Mouse (Mus musculus) embryonic facial prominence, embryonic 15.5 days (tissue): ENCODE results near the gene Jak3. TPM values are rescaled to one million over a fixed set of nuclear protein-coding genes. Genes with fewer than 3 reads are reported as not detected.

Experiments used
- ATAC-seq: fragments of 200-750 bp; cut with Nextera tagmentation; 2 replicates; pipeline ENCODE4 v1.8.0; 2017; ENCODE audit warnings: low read depth, moderate TSS enrichment; ENCODE audit not compliant: insufficient number of reproducible peaks, low FRiP score, low TSS enrichment
- H3K27ac ChIP-seq: fragments of 300-500 bp; sonication (generic); replicated peaks from 2 replicates; pipeline ENCODE4 v1.5.1; 2015; ENCODE audit warnings: mild to moderate bottlenecking, inconsistent platforms
- H3K27me3 ChIP-seq: fragments of 300-500 bp; sonication (generic); 2 replicates; pipeline ENCODE4 v1.6.1; 2015; ENCODE audit warnings: inconsistent platforms
- H3K36me3 ChIP-seq: fragments of 300-500 bp; sonication (generic); 2 replicates; pipeline ENCODE4 v1.6.1; 2015; ENCODE audit warnings: mild to moderate bottlenecking, inconsistent platforms
- H3K4me1 ChIP-seq: fragments of 300-500 bp; sonication (generic); 2 replicates; pipeline ENCODE4 v1.6.1; 2015; ENCODE audit warnings: inconsistent platforms
- H3K4me2 ChIP-seq: fragments of 300-500 bp; sonication (generic); replicated peaks from 2 replicates; pipeline ENCODE4 v1.6.1; 2015; ENCODE audit warnings: mild to moderate bottlenecking, inconsistent platforms
- H3K4me3 ChIP-seq: fragments of 300-500 bp; sonication (generic); replicated peaks from 2 replicates; pipeline ENCODE4 v1.5.1; 2015; ENCODE audit warnings: mild to moderate bottlenecking, inconsistent platforms
- H3K9ac ChIP-seq: fragments of 300-500 bp; sonication (generic); 2 replicates; pipeline ENCODE4 v1.6.1; 2015; ENCODE audit warnings: inconsistent platforms
- H3K9me3 ChIP-seq: fragments of 300-500 bp; sonication (generic); replicated peaks from 2 replicates; pipeline ENCODE4 v1.6.1; 2016; ENCODE audit warnings: inconsistent platforms
- WGBS: fragments of 180-500 bp; shearing (Covaris S2); methylation state at CpG from one replicate; pipeline ENCODE4 v1.1.7; 2015; 5-methylcytosine and 5-hydroxymethylcytosine counted together
- polyA plus RNA-seq: library from polyadenylated mRNA; unstranded; fragments of >200 nt; fragmentation: Nextera tagmentation; extraction: Ambion mirVana; gene quantifications from 2 replicates; pipeline ENCODE4 v1.2.1, GENCODE M21; 2015

The Jak3 gene
- 5.3 and 6.3 TPM in 2 replicates for polyA plus RNA-seq

- Histone ChIP-seq H3K4me1 (peaks cover 43% of the 10 kb centered on the region), H3K4me3 (peak within 1 kb of the TSS; percentile 67), H3K4me2 (peak within 1 kb of the TSS; percentile 87), H3K9me3 (no peaks in the 10 kb centered on the region), H3K27ac (peak within 1 kb of the TSS; percentile 72), H3K9ac (peak within 1 kb of the TSS; percentile 48), H3K27me3 (peaks cover 47% of the 10 kb centered on the region), H3K36me3 (no peaks in the 10 kb centered on the region)
- WGBS = 3% methylated on average over 40 of the region's 40 CpGs
- 0 out of 2 replicates have a peak, but pooled peaks have one; percentile 13 for ATAC-seq
Measured at GRCm38 (mm10) chr8:71676020-71676741, at the start of gene Jak3. Jak3 (plus strand) TSS chr8:71676296.

- WGBS = 73% methylated on average over 9 of the region's 9 CpGs
- ATAC-seq = no peak
- H3K4me3 ChIP-seq = no peak overlapping the region
- H3K9me3 ChIP-seq = peaks cover 11% of the 10 kb centered on the region
- H3K27me3 ChIP-seq = peaks cover 7% of the 10 kb centered on the region
- H3K36me3 ChIP-seq = peaks cover 47% of the 10 kb centered on the region
- H3K4me2 ChIP-seq = no peak overlapping the region
- peak overlapping the region; percentile 68 for H3K27ac ChIP-seq
- H3K4me1 ChIP-seq = peaks cover 34% of the 10 kb centered on the region
- H3K9ac ChIP-seq = no peak overlapping the region
Measured at GRCm38 (mm10) chr8:71626753-71627152, 49.3 kb upstream of the Jak3 start.

GRCm38 (mm10) chr8:71627265-71628099, 48.6 kb upstream of the Jak3 start:
- H3K27ac ChIP-seq = peak overlapping the region; percentile 86
- peaks cover 7% of the 10 kb centered on the region for H3K9me3 ChIP-seq
- peaks cover 40% of the 10 kb centered on the region for H3K36me3 ChIP-seq
- no peak for ATAC-seq
- H3K9ac ChIP-seq = no peak overlapping the region
- no peak overlapping the region for H3K4me2 ChIP-seq
- H3K27me3 ChIP-seq = peaks cover 7% of the 10 kb centered on the region
- peaks cover 34% of the 10 kb centered on the region for H3K4me1 ChIP-seq
- H3K4me3 ChIP-seq = no peak overlapping the region
- WGBS = 37% methylated on average over 9 of the region's 9 CpGs

GRCm38 (mm10) chr8:71628396-71629095, 47.5 kb upstream of the Jak3 start:
- WGBS = 4% methylated on average over 16 of the region's 16 CpGs
- peak overlapping the region; percentile 54 for H3K9ac ChIP-seq

GRCm38 (mm10) chr8:71629096-71629697, 46.9 kb upstream of the Jak3 start:
- no peaks in the 10 kb centered on the region for H3K9me3 ChIP-seq
- peaks cover 14% of the 10 kb centered on the region for H3K27me3 ChIP-seq
- WGBS = under 1% methylated on average over 55 of the region's 55 CpGs
- peaks cover 39% of the 10 kb centered on the region for H3K4me1 ChIP-seq
- peak overlapping the region; percentile 54 for H3K9ac ChIP-seq
- H3K4me3 ChIP-seq = peak overlapping the region; percentile 58
- ATAC-seq = peak; percentile 90
- peaks cover 22% of the 10 kb centered on the region for H3K36me3 ChIP-seq
- peak overlapping the region; percentile 99 for H3K4me2 ChIP-seq
- peak overlapping the region; percentile 86 for H3K27ac ChIP-seq

More at GRCm38 (mm10) chr8:71628396-71629095, 47.5 kb upstream of the Jak3 start:
- ATAC-seq = no peak
- Histone ChIP-seq H3K9me3 (no peaks in the 10 kb centered on the region), H3K27ac (peak overlapping the region; percentile 86), H3K4me3 (peak overlapping the region; percentile 58), H3K36me3 (peaks cover 29% of the 10 kb centered on the region), H3K4me2 (peak overlapping the region; percentile 99), H3K4me1 (peaks cover 34% of the 10 kb centered on the region), H3K27me3 (peaks cover 7% of the 10 kb centered on the region)

- WGBS = 4% methylated on average over 25 of the region's 25 CpGs
- peaks cover 14% of the 10 kb centered on the region for H3K27me3 ChIP-seq
- peaks cover 16% of the 10 kb centered on the region; the same call in 1 of the 2 replicates for H3K36me3 ChIP-seq
- peak overlapping the region; percentile 86 for H3K27ac ChIP-seq
- peak overlapping the region; percentile 35; the same call in 1 of the 2 replicates for H3K9ac ChIP-seq
- peak overlapping the region; percentile 99 for H3K4me2 ChIP-seq
- ATAC-seq = peak; percentile 5
- peaks cover 45% of the 10 kb centered on the region for H3K4me1 ChIP-seq
- no peaks in the 10 kb centered on the region for H3K9me3 ChIP-seq
- H3K4me3 ChIP-seq = peak overlapping the region; percentile 58
Measured at GRCm38 (mm10) chr8:71629781-71630212, 46.3 kb upstream of the Jak3 start.

GRCm38 (mm10) chr8:71630761-71631160, 45.3 kb upstream of the Jak3 start:
- H3K27me3 ChIP-seq = peaks cover 20% of the 10 kb centered on the region
- WGBS = 82% methylated on average over 6 of the region's 6 CpGs

GRCm38 (mm10) chr8:71631897-71632296, 44.2 kb upstream of the Jak3 start:
- Histone ChIP-seq H3K27me3 (peaks cover 20% of the 10 kb centered on the region), H3K4me3 (no peak overlapping the region), H3K4me2 (no peak overlapping the region), H3K9me3 (no peaks in the 10 kb centered on the region), H3K9ac (no peak overlapping the region), H3K4me1 (peaks cover 44% of the 10 kb centered on the region), H3K36me3 (no peaks in the 10 kb centered on the region), H3K27ac (no peak overlapping the region)
- WGBS = 62% methylated on average over 2 of the region's 2 CpGs
- ATAC-seq = no peak

More at GRCm38 (mm10) chr8:71630761-71631160, 45.3 kb upstream of the Jak3 start:
- H3K4me2 ChIP-seq = no peak overlapping the region
- H3K4me1 ChIP-seq = peaks cover 45% of the 10 kb centered on the region
- H3K9ac ChIP-seq = no peak overlapping the region
- H3K27ac ChIP-seq = no peak overlapping the region
- H3K4me3 ChIP-seq = no peak overlapping the region
- ATAC-seq = no peak
- no peaks in the 10 kb centered on the region for H3K9me3 ChIP-seq
- H3K36me3 ChIP-seq = peaks cover 8% of the 10 kb centered on the region; the same call in 1 of the 2 replicates

- peaks cover 32% of the 10 kb centered on the region for H3K4me1 ChIP-seq
- H3K4me2 ChIP-seq = peak overlapping the region; percentile 47
- H3K27me3 ChIP-seq = peaks cover 20% of the 10 kb centered on the region
- no peaks in the 10 kb centered on the region for H3K36me3 ChIP-seq
- ATAC-seq = no peak
- WGBS = 7% methylated on average over 10 of the region's 22 CpGs
- no peak overlapping the region for H3K9ac ChIP-seq
- H3K27ac ChIP-seq = no peak overlapping the region
- 0 out of 2 replicates have a peak overlapping the region, but pooled peaks have one; percentile 17 for H3K4me3 ChIP-seq
- no peaks in the 10 kb centered on the region for H3K9me3 ChIP-seq
Measured at GRCm38 (mm10) chr8:71633164-71633563, 42.9 kb upstream of the Jak3 start.

GRCm38 (mm10) chr8:71633981-71634667, 42.0 kb upstream of the Jak3 start:
- Histone ChIP-seq H3K4me1 (peaks cover 22% of the 10 kb centered on the region), H3K9me3 (no peaks in the 10 kb centered on the region), H3K9ac (no peak overlapping the region), H3K36me3 (no peaks in the 10 kb centered on the region), H3K4me3 (peak overlapping the region; percentile 10), H3K4me2 (peak overlapping the region; percentile 47), H3K27ac (no peak overlapping the region), H3K27me3 (peaks cover 20% of the 10 kb centered on the region)
- ATAC-seq = no peak
- 2% methylated on average over 26 of the region's 26 CpGs for WGBS
